Mouse (Mus musculus): ENCODE data around the gene Fam126a. TPM values are rescaled to one million over a fixed set of nuclear protein-coding genes. Genes with fewer than 3 reads are reported as not detected.
A peak's percentile ranks its signal among the peaks of the same experiment; 100 is the strongest.

Gene Fam126a
- total and polyA plus RNA-seq, 2 experiments from 2014 or later = 25.4 to 43.3 TPM

DNA sequence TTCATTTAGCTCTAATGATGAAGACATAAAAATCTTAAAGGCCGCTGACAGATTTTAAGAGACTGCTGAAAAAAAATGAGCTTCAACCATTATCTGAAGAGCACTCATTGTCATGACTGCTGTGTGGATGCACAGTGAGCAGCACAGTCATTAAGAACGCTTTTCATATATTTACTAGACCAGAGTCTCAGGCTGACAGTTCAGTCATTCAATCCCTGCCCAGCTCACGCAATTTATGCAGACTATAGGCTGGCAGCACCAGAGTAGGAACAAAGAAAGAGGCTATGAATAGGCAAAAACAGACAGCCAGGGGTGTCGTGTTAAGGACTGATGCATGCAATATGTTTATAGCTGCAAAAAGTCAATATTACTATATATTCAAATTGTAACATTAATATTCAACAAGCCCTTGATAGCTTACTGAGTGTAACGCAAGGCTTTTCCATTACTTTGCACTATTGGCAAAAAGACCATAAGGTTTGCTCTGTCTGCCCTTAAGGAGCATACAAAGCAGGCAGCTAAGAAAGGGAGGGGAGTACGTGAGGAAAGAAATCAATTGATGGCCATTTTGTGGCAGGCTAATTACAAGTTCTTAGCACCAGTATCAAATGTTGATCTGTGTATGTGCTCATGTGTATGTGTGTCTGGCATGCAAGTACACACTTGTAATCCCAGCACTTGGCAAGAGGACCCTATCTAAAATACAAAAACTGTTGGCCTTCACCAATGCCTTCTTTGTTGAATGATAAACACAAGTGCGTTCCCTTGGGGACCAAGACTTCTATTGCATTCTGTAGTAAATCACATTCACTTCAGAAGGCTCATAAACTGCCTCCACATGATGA, 10.9 kb downstream of the Fam126a start:
- no peak overlapping the region for H3K4me2 ChIP-seq (ENCODE audit: low read depth)
- peaks cover 21% of the 10 kb centered on the region for H3K4me1 ChIP-seq (ENCODE audit: insufficient read depth)
- TF ChIP-seq CTCF (IDR thresholded peaks at IDR 0.05; ENCODE audit: low read depth) = no peak
- H3K4me3 ChIP-seq (ENCODE audit: low read depth, low read length) = no peak overlapping the region
- no peaks in the 10 kb centered on the region for H3K27me3 ChIP-seq (ENCODE audit: insufficient read depth, low read length)
- H3K9ac ChIP-seq = no peak overlapping the region
- peak overlapping the region; percentile 78 for H3K27ac ChIP-seq (ENCODE audit: low read depth, low read length)
- WGBS = 16% methylated on average over 7 of the region's 7 CpGs
- ATAC-seq (peak; percentile 72), DNase-seq (peak; percentile 74)
- H3K9me3 ChIP-seq (ENCODE audit: low read length) = no peaks in the 10 kb centered on the region
- no peaks in the 10 kb centered on the region for H3K36me3 ChIP-seq (ENCODE audit: insufficient read depth)

DNA sequence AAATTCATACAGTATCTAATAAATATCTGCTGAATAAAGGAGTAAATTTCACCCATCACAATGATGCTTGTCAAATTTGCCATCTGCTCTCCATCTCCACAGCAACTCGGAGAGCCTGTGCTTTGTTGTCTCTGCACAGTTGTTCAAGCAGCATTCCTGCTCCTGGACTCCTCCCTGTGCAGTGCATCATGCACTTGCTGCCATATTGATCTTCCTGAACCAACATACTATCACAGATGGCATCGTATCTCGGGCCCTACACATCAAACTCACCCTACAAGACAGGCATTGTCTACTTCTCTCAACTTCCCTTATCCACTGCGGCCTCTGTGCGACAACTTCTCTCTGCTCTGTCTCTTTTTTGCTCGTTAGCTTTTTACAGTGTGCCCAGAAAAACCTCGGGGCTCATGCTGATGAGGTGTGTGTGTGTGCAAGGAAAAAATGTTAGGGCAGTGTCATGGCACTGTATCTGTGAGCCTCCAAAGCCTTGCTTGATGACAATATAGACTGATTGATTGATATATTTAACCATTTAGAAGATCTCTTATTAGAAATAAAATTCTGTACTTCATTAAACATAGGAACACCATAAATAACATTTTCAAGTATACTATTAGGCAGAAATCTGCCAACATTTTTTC, 11.7 kb downstream of the Fam126a start:
- no peak for TF ChIP-seq CTCF (IDR thresholded peaks at IDR 0.05; ENCODE audit: low read depth)
- Histone ChIP-seq H3K4me2 (ENCODE audit: low read depth) (no peak overlapping the region), H3K4me1 (ENCODE audit: insufficient read depth) (peaks cover 21% of the 10 kb centered on the region), H3K9ac (no peak overlapping the region), H3K27ac (ENCODE audit: low read depth, low read length) (peak overlapping the region; percentile 62), H3K27me3 (ENCODE audit: insufficient read depth, low read length) (no peaks in the 10 kb centered on the region), H3K9me3 (ENCODE audit: low read length) (no peaks in the 10 kb centered on the region), H3K36me3 (ENCODE audit: insufficient read depth) (no peaks in the 10 kb centered on the region), H3K4me3 (ENCODE audit: low read depth, low read length) (no peak overlapping the region)
- ATAC-seq (peak; percentile 73), DNase-seq (peak; percentile 46)
- WGBS = 11% methylated on average over 7 of the region's 7 CpGs

DNA sequence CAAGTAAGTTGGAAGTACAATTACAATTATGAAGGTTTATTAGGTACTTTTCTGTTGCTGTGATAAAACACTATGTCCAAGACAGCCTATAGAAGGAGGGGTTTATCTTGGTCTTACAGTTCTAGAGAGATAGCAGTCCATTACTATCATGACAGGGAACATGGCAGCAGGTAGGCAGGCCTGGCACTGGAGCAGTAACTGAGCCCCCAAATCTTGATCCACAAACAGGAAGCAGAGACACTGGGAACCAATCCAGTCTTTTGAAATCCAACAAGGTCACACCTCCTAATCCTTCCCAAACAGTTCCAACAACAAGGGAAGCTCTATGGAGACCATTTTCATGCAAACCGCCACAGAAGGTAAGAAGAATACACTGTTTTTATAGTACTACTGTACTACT, 13.6 kb downstream of the Fam126a start:
- H3K4me3 ChIP-seq (ENCODE audit: low read depth, low read length) = no peak overlapping the region
- H3K36me3 ChIP-seq (ENCODE audit: insufficient read depth) = no peaks in the 10 kb centered on the region
- H3K27ac ChIP-seq (ENCODE audit: low read depth, low read length) = no peak overlapping the region
- DNase-seq (no peak), ATAC-seq (no peak)
- H3K9ac ChIP-seq = no peak overlapping the region
- H3K4me2 ChIP-seq (ENCODE audit: low read depth) = no peak overlapping the region
- H3K27me3 ChIP-seq (ENCODE audit: insufficient read depth, low read length) = no peaks in the 10 kb centered on the region
- TF ChIP-seq CTCF (IDR thresholded peaks at IDR 0.05; ENCODE audit: low read depth) = no peak
- 98% methylated on average over 1 of the region's 1 CpGs for WGBS
- H3K9me3 ChIP-seq (ENCODE audit: low read length) = no peaks in the 10 kb centered on the region
- peaks cover 21% of the 10 kb centered on the region for H3K4me1 ChIP-seq (ENCODE audit: insufficient read depth)

DNA sequence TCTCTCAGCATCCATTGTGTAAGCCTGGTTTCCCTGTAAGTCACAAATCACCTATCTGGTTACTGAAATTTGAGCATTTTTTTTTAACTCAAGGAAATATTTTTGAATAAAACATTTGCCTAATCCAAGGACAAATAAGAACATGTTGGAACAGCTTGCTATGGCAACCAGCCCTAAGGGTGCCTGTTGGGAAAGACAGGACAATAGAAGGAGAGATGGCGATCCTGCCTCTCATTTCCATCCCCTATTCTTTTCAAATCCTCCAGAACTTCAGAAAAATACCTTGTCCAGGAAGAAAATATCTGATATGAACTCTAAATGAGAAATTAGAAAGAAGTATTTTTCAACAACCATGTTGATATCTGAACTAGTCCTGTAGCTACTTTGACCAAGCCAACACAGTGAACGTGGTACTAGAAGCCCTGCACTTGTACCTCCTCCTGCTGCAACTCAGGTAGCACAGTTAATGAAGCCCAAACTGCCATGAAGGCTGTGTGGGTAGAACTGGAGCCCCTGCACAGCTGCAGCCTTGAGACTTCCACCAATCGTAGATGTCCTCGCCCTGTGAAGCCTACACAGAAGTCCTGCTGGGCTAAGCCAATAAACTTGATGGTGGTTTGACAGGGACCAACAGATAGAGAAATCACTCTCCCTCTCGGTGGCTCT, 17.0 kb downstream of the Fam126a start:
- Histone ChIP-seq H3K9me3 (ENCODE audit: low read length) (no peaks in the 10 kb centered on the region), H3K27me3 (ENCODE audit: insufficient read depth, low read length) (no peaks in the 10 kb centered on the region), H3K9ac (no peak overlapping the region), H3K27ac (ENCODE audit: low read depth, low read length) (no peak overlapping the region), H3K4me1 (ENCODE audit: insufficient read depth) (no peaks in the 10 kb centered on the region), H3K4me3 (ENCODE audit: low read depth, low read length) (no peak overlapping the region), H3K36me3 (ENCODE audit: insufficient read depth) (no peaks in the 10 kb centered on the region), H3K4me2 (ENCODE audit: low read depth) (no peak overlapping the region)
- DNase-seq (no peak), ATAC-seq (no peak)
- no peak for TF ChIP-seq CTCF (IDR thresholded peaks at IDR 0.05; ENCODE audit: low read depth)
- WGBS = 74% methylated on average over 5 of the region's 5 CpGs

DNA sequence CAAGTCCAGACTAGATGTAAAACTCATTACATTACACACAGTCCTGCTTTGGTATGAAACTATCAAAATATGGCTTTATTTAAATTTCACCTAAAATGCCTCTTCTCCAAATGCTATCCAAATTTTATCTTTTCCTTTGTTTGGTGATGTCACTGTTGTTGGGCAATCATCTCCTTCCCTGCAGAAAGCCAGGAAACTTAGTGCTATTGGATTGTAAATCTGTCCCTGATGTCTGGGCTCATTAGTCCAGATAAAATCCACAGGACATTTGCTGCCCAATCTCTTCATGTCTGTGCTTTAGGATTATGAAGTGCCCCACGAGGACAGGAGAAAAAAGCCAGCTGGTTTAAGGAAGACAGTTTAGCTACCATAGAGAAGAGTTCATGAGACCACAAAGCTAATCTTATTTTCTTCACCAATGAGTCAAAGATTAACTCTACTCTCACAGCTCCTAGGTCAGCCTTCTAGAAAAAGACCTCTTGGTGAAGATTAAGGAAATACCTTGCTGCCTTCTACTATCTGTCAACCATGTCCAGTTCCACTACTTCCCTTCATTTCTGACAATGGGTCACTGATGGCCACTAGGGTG, 31.3 kb downstream of the Fam126a start:
- 67% methylated on average over 1 of the region's 1 CpGs for WGBS
- Histone ChIP-seq H3K36me3 (ENCODE audit: insufficient read depth) (no peaks in the 10 kb centered on the region), H3K27ac (ENCODE audit: low read depth, low read length) (no peak overlapping the region), H3K9ac (no peak overlapping the region), H3K9me3 (ENCODE audit: low read length) (no peaks in the 10 kb centered on the region), H3K27me3 (ENCODE audit: insufficient read depth, low read length) (no peaks in the 10 kb centered on the region), H3K4me1 (ENCODE audit: insufficient read depth) (no peaks in the 10 kb centered on the region), H3K4me3 (ENCODE audit: low read depth, low read length) (no peak overlapping the region), H3K4me2 (ENCODE audit: low read depth) (no peak overlapping the region)
- DNase-seq (no peak), ATAC-seq (no peak)
- no peak for TF ChIP-seq CTCF (IDR thresholded peaks at IDR 0.05; ENCODE audit: low read depth)

DNA sequence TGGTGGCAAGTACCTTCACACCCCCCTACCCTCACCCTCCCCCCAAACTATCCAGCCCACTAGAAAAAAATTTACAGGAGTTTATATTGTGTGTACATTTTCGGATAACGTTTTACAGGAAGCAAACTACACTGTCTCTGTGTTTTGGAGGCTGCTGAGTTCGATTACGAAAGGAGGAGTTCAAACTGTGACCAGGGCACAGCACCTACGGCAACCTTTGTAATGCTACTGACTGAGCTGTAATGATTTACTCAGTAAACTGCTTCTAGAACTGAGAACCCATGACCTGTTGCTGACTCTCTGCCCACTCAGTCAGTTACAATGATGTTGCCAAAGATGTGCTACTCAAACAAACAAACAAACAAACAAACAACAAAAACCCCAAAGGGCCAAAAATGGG, 34.5 kb downstream of the Fam126a start:
- H3K27me3 ChIP-seq (ENCODE audit: insufficient read depth, low read length) = no peaks in the 10 kb centered on the region
- H3K4me1 ChIP-seq (ENCODE audit: insufficient read depth) = peaks cover 14% of the 10 kb centered on the region
- no peak overlapping the region for H3K9ac ChIP-seq
- no peaks in the 10 kb centered on the region for H3K36me3 ChIP-seq (ENCODE audit: insufficient read depth)
- no peak overlapping the region for H3K4me2 ChIP-seq (ENCODE audit: low read depth)
- no peak overlapping the region for H3K4me3 ChIP-seq (ENCODE audit: low read depth, low read length)
- H3K27ac ChIP-seq (ENCODE audit: low read depth, low read length) = no peak overlapping the region
- no peak for TF ChIP-seq CTCF (IDR thresholded peaks at IDR 0.05; ENCODE audit: low read depth)
- ATAC-seq (no peak), DNase-seq (no peak)
- 88% methylated on average over 5 of the region's 5 CpGs for WGBS
- H3K9me3 ChIP-seq (ENCODE audit: low read length) = no peaks in the 10 kb centered on the region

All from forebrain, postnatal 0 days (tissue).